Mouse (Mus musculus): ENCODE measurements at regions not wholly inside any gene's neighbourhood (a gene's known extent, or its start where the extent isn't known, plus 50 kb on each side); places are given as distances from the start of the nearest gene placed in this dataset.

- 74% methylated on average over 4 of the region's 4 CpGs for WGBS
- no peak for DNase-seq (ENCODE audit: low spot score)
- no peak for ATAC-seq (replicated peaks; ENCODE audit: insufficient number of reproducible peaks, low FRiP score, low TSS enrichment, low read depth)
- Histone ChIP-seq H3K9me3 (replicated peaks; ENCODE audit: control insufficient read depth, low read length) (no peaks in the 10 kb centered on the region), H3K4me2 (ENCODE audit: low read depth, low read length) (no peak overlapping the region), H3K4me3 (ENCODE audit: low read depth, low read length) (no peak overlapping the region), H3K4me1 (ENCODE audit: control insufficient read depth, insufficient read depth, low read length) (no peaks in the 10 kb centered on the region), H3K27me3 (ENCODE audit: control insufficient read depth, insufficient read depth, low read length) (no peaks in the 10 kb centered on the region), H3K36me3 (replicated peaks; ENCODE audit: control insufficient read depth, insufficient read depth, low read depth, low read length) (no peaks in the 10 kb centered on the region), H3K9ac (replicated peaks; ENCODE audit: low read length) (no peak overlapping the region), H3K27ac (replicated peaks; ENCODE audit: low read depth, low read length) (no peak overlapping the region)
Measured at GRCm38 (mm10) chr11:38463568-38464238, 1227.9 kb upstream of the Tenm2 start.

DNA sequence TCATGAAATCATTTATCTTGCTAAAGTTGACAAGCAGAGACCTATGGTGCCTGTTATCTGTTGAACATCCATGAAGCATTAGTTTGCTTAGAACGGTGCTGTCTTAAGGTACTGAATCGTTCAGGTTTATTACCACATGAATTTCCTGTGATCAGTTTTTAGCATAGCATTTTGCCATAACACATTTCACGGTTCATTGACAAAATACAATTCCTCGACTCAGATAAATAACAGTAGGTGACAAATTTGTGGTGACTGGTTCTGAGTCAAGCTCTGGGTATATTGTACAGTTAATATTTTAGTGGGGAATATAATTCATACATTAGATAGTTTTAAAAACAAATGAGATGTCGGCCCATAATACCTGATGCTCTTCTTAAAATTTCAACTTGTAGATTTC is 1207.5 kb upstream of the Tenm2 start:
- no peak for DNase-seq (ENCODE audit: low spot score)
- Histone ChIP-seq H3K9ac (replicated peaks; ENCODE audit: low read length) (no peak overlapping the region), H3K27ac (replicated peaks; ENCODE audit: low read depth, low read length) (no peak overlapping the region), H3K4me3 (ENCODE audit: low read depth, low read length) (no peak overlapping the region), H3K36me3 (replicated peaks; ENCODE audit: control insufficient read depth, insufficient read depth, low read depth, low read length) (no peaks in the 10 kb centered on the region), H3K27me3 (ENCODE audit: control insufficient read depth, insufficient read depth, low read length) (no peaks in the 10 kb centered on the region), H3K4me1 (ENCODE audit: control insufficient read depth, insufficient read depth, low read length) (no peaks in the 10 kb centered on the region), H3K4me2 (ENCODE audit: low read depth, low read length) (no peak overlapping the region), H3K9me3 (replicated peaks; ENCODE audit: control insufficient read depth, low read length) (no peaks in the 10 kb centered on the region)
- WGBS, result 90% methylated on average over 5 of the region's 5 CpGs
- ATAC-seq (replicated peaks; ENCODE audit: insufficient number of reproducible peaks, low FRiP score, low TSS enrichment, low read depth), result no peak

DNA sequence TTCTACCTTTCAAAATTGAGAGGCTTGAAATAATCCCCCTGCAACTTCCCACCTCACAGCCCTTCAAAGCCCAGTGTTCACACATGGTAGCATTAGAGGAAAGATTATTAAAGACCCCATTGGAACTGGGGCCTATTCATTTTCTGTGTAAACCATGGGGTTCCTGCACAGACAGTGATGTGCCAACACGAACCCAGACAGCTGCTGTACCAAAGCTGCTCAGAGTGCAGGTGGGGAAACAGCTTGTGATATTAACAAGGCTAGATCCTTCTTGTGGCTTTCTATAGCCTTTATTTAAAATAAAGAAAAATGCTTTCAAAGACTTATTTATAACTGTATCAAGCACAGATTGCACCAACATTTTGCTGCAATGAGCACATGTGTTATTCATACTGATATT is 1174.5 kb upstream of the Tenm2 start:
- Histone ChIP-seq H3K9ac (replicated peaks; ENCODE audit: low read length) (no peak overlapping the region), H3K4me3 (ENCODE audit: low read depth, low read length) (no peak overlapping the region), H3K4me1 (ENCODE audit: control insufficient read depth, insufficient read depth, low read length) (no peaks in the 10 kb centered on the region), H3K9me3 (replicated peaks; ENCODE audit: control insufficient read depth, low read length) (no peaks in the 10 kb centered on the region), H3K27me3 (ENCODE audit: control insufficient read depth, insufficient read depth, low read length) (no peaks in the 10 kb centered on the region), H3K36me3 (replicated peaks; ENCODE audit: control insufficient read depth, insufficient read depth, low read depth, low read length) (no peaks in the 10 kb centered on the region), H3K4me2 (ENCODE audit: low read depth, low read length) (no peak overlapping the region), H3K27ac (replicated peaks; ENCODE audit: low read depth, low read length) (no peak overlapping the region)
- no peak for DNase-seq (ENCODE audit: low spot score)
- ATAC-seq (replicated peaks; ENCODE audit: insufficient number of reproducible peaks, low FRiP score, low TSS enrichment, low read depth), result no peak
- WGBS, result 59% methylated on average over 1 of the region's 1 CpGs

DNA sequence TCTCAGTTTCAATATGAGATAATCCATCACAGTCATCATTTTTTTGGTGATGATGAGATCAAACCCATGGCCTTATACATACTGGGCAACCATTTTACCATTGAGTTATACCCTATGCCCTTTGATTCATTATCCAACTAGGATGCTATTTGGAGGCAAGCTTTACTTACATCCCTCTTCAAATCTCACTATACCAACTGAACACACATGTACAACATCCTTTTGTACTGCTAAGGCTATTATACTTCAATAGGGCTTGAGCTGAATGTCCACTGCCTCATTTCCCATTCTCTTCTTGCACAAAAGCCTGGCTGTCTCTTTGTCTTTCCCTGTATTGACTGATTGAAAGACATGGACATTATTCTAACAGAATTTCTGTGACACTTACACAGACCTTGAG is 1162.0 kb upstream of the Tenm2 start:
- ATAC-seq (replicated peaks; ENCODE audit: insufficient number of reproducible peaks, low FRiP score, low TSS enrichment, low read depth) (no peak), DNase-seq (ENCODE audit: low spot score) (no peak)
- Histone ChIP-seq H3K4me3 (ENCODE audit: low read depth, low read length) (no peak overlapping the region), H3K4me1 (ENCODE audit: control insufficient read depth, insufficient read depth, low read length) (no peaks in the 10 kb centered on the region), H3K27ac (replicated peaks; ENCODE audit: low read depth, low read length) (no peak overlapping the region), H3K9ac (replicated peaks; ENCODE audit: low read length) (no peak overlapping the region), H3K36me3 (replicated peaks; ENCODE audit: control insufficient read depth, insufficient read depth, low read depth, low read length) (no peaks in the 10 kb centered on the region), H3K4me2 (ENCODE audit: low read depth, low read length) (no peak overlapping the region), H3K27me3 (ENCODE audit: control insufficient read depth, insufficient read depth, low read length) (no peaks in the 10 kb centered on the region), H3K9me3 (replicated peaks; ENCODE audit: control insufficient read depth, low read length) (no peaks in the 10 kb centered on the region)

DNA sequence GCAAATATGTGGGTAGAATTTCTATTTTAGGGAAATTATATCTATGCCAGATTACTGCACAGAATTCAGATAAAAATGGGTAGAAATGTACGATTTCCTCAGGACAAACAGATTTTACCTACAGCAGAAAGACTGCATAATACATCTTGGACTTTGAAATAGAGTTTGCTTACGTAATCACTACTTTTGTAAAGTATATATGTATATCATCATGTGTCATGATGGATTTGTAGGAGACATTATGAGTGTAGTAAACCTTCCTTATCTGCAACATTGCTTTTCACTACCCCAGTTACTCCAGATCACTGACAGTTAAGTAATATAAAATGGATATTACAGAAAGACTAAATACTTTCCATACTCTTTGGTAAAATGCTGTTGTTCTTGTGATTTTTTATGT is 1151.2 kb upstream of the Tenm2 start:
- DNase-seq (ENCODE audit: low spot score), result no peak
- Histone ChIP-seq H3K4me3 (ENCODE audit: low read depth, low read length) (no peak overlapping the region), H3K27ac (replicated peaks; ENCODE audit: low read depth, low read length) (no peak overlapping the region), H3K4me1 (ENCODE audit: control insufficient read depth, insufficient read depth, low read length) (no peaks in the 10 kb centered on the region), H3K4me2 (ENCODE audit: low read depth, low read length) (no peak overlapping the region), H3K9ac (replicated peaks; ENCODE audit: low read length) (no peak overlapping the region), H3K27me3 (ENCODE audit: control insufficient read depth, insufficient read depth, low read length) (no peaks in the 10 kb centered on the region), H3K36me3 (replicated peaks; ENCODE audit: control insufficient read depth, insufficient read depth, low read depth, low read length) (no peaks in the 10 kb centered on the region), H3K9me3 (replicated peaks; ENCODE audit: control insufficient read depth, low read length) (no peaks in the 10 kb centered on the region)
- ATAC-seq (replicated peaks; ENCODE audit: insufficient number of reproducible peaks, low FRiP score, low TSS enrichment, low read depth), result no peak
- 72% methylated on average over 2 of the region's 2 CpGs for WGBS

GRCm38 (mm10) chr11:38346442-38346841 is 1110.7 kb upstream of the Tenm2 start:
- no peaks in the 10 kb centered on the region for H3K4me1 ChIP-seq (ENCODE audit: control insufficient read depth, insufficient read depth, low read length)
- no peak overlapping the region for H3K4me2 ChIP-seq (ENCODE audit: low read depth, low read length)
- no peaks in the 10 kb centered on the region for H3K27me3 ChIP-seq (ENCODE audit: control insufficient read depth, insufficient read depth, low read length)
- WGBS, result 77% methylated on average over 6 of the region's 6 CpGs
- no peak overlapping the region for H3K9ac ChIP-seq (replicated peaks; ENCODE audit: low read length)
- H3K36me3 ChIP-seq (replicated peaks; ENCODE audit: control insufficient read depth, insufficient read depth, low read depth, low read length), result no peaks in the 10 kb centered on the region
- ATAC-seq (replicated peaks; ENCODE audit: insufficient number of reproducible peaks, low FRiP score, low TSS enrichment, low read depth), result no peak
- no peak overlapping the region for H3K27ac ChIP-seq (replicated peaks; ENCODE audit: low read depth, low read length)
- DNase-seq (ENCODE audit: low spot score), result no peak
- no peaks in the 10 kb centered on the region for H3K9me3 ChIP-seq (replicated peaks; ENCODE audit: control insufficient read depth, low read length)
- no peak overlapping the region for H3K4me3 ChIP-seq (ENCODE audit: low read depth, low read length)

DNA sequence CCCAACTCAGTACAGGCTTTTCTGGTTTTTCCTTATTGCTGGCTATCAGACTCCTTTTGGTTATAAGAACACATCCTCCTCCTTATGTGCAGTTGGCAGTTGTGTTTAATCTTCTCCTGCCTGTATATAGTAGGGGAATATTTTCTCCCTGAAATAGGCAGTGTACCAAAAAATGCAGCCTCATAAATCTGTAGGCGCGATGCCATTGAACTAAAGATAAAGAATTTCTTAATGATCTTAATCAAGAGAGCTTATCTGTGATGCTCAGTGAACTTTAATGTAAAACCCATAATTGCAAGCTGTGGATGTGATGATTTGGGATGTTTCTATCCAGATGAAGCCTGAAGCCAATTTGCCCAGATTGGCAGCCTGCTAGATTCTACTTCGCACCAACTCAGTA is 1099.6 kb upstream of the Tenm2 start:
- 90% methylated on average over 3 of the region's 3 CpGs for WGBS
- H3K9me3 ChIP-seq (replicated peaks; ENCODE audit: control insufficient read depth, low read length), result no peaks in the 10 kb centered on the region
- no peak for ATAC-seq (replicated peaks; ENCODE audit: insufficient number of reproducible peaks, low FRiP score, low TSS enrichment, low read depth)
- no peaks in the 10 kb centered on the region for H3K27me3 ChIP-seq (ENCODE audit: control insufficient read depth, insufficient read depth, low read length)
- H3K4me2 ChIP-seq (ENCODE audit: low read depth, low read length), result no peak overlapping the region
- H3K36me3 ChIP-seq (replicated peaks; ENCODE audit: control insufficient read depth, insufficient read depth, low read depth, low read length), result no peaks in the 10 kb centered on the region
- H3K9ac ChIP-seq (replicated peaks; ENCODE audit: low read length), result no peak overlapping the region
- no peak for DNase-seq (ENCODE audit: low spot score)
- no peak overlapping the region for H3K4me3 ChIP-seq (ENCODE audit: low read depth, low read length)
- H3K4me1 ChIP-seq (ENCODE audit: control insufficient read depth, insufficient read depth, low read length), result no peaks in the 10 kb centered on the region
- no peak overlapping the region for H3K27ac ChIP-seq (replicated peaks; ENCODE audit: low read depth, low read length)

GRCm38 (mm10) chr11:38297693-38298092 is 1061.9 kb upstream of the Tenm2 start:
- DNase-seq (ENCODE audit: low spot score), result no peak
- Histone ChIP-seq H3K36me3 (replicated peaks; ENCODE audit: control insufficient read depth, insufficient read depth, low read depth, low read length) (no peaks in the 10 kb centered on the region), H3K27ac (replicated peaks; ENCODE audit: low read depth, low read length) (no peak overlapping the region), H3K4me3 (ENCODE audit: low read depth, low read length) (no peak overlapping the region), H3K4me2 (ENCODE audit: low read depth, low read length) (no peak overlapping the region), H3K9ac (replicated peaks; ENCODE audit: low read length) (no peak overlapping the region), H3K9me3 (replicated peaks; ENCODE audit: control insufficient read depth, low read length) (no peaks in the 10 kb centered on the region), H3K4me1 (ENCODE audit: control insufficient read depth, insufficient read depth, low read length) (no peaks in the 10 kb centered on the region), H3K27me3 (ENCODE audit: control insufficient read depth, insufficient read depth, low read length) (no peaks in the 10 kb centered on the region)
- ATAC-seq (replicated peaks; ENCODE audit: insufficient number of reproducible peaks, low FRiP score, low TSS enrichment, low read depth), result no peak
